Mouse (Mus musculus): ENCODE results near the gene Thsd7b.
"Not testable (repeated sequence)": the region's sequence is repeated elsewhere in the genome, so short reads cannot be mapped to it uniquely, and the experiment has no call there.

Gene Thsd7b

GRCm38 (mm10) chr1:130130901-130131300 is 857.8 kb downstream of the Thsd7b start:
- DNase-seq, result no peak

DNA sequence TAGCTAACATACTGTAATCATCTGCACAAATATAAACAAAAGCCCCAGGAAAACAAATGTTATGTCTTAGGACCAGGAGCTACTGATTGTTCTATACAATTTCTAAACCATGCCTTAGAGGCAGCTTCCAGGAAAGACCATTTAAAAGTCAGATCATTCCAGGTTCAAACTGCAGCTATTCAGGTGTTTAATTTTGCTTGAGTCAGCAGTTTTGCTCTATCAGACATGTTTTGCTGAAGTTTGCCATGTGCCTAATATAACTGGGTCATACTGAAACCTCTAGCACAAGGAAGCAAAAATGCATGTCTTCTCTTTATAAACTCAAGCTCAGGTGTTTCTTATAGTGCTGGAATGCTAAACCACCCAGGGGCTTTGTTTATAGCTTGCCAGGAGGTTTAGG is 893.1 kb downstream of the Thsd7b start:
- no peak for DNase-seq

- no peak for DNase-seq
Observed at GRCm38 (mm10) chr1:130167260-130167659, 894.2 kb downstream of the Thsd7b start.

GRCm38 (mm10) chr1:130169875-130170274 is 896.8 kb downstream of the Thsd7b start:
- DNase-seq, result no peak

GRCm38 (mm10) chr1:130170290-130170689 is 897.2 kb downstream of the Thsd7b start:
- DNase-seq, result no peak

GRCm38 (mm10) chr1:130186836-130187235 is 913.7 kb downstream of the Thsd7b start:
- DNase-seq, result not testable (repeated sequence)

GRCm38 (mm10) chr1:130192190-130193028 is 919.3 kb downstream of the Thsd7b start:
- DNase-seq, result peak; percentile 18 to 30

GRCm38 (mm10) chr1:130217404-130217803 is 944.3 kb downstream of the Thsd7b start:
- no peak for DNase-seq

GRCm38 (mm10) chr1:130222904-130223303 is 949.8 kb downstream of the Thsd7b start:
- no peak for DNase-seq

DNA sequence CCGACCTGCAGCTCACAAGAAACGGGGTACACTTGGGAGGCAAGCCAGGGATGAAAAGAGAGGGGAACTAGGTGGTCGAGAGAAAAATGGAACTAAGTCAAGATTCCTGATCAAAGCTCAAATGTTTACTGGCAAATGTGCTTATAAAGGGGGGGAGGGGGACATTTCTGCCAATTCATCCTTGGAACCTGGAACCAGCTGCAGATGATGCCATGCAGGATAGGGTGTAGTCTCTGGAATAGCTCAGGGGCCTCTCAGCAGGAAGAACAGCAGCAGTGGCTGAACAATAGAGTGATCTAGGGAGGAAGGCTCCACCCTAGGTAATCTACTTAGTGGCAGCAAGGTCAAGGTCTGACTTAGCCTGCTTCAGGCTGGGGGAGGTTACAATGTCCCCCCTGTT is 972.5 kb downstream of the Thsd7b start:
- no peak for DNase-seq

DNA sequence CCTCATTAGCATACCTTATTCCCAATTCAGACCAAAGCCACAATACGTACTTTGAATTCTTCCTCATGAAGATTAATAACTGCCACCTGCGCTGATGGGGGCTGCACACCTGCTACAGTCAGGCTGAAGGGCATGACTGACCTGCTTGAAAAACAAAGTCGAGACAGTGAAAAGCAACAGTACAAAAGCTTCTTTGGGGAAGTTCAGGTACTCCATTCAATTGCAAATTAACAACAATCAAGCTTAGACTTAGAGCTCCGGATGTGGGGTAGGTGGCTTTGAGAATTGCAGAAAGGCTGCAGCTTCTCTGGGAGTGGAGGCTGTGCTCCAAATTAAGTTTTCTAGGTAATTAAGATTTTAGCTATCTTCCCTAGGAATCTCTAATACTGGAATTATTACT is 973.2 kb downstream of the Thsd7b start:
- not testable (repeated sequence) for DNase-seq

GRCm38 (mm10) chr1:130246930-130247329 is 973.8 kb downstream of the Thsd7b start:
- DNase-seq, result not testable (repeated sequence)

- no peak for DNase-seq
Observed at GRCm38 (mm10) chr1:130262046-130262445, 988.9 kb downstream of the Thsd7b start.
